16 mouse cellular contexts compared by ENCODE assay signal in genomic region chr3:131266366-131267050, GRCm38 (mm10). TPM values are rescaled to one million over a fixed set of nuclear protein-coding genes. Genes with fewer than 3 reads are reported as not detected.
DNase-seq lines count a peak whose midpoint lies in the region; ATAC-seq lines count a peak whose summit lies in the region.
"Had no signal": no experiment of that assay in that cellular context is flagged by ENCODE, and none has a peak within 500 bp of the region (broad histone marks: within the 10 kb centered on the region; RNA-seq: fewer than 3 reads in every experiment).

No protein-coding gene starts in this region.

- H3K9ac ChIP-seq in embryonic facial prominence, embryonic 14.5 days (ENCODE audit: low read depth, low read length) = no peak overlapping the region
- no peak overlapping the region for H3K9ac ChIP-seq in heart, embryonic 12.5 days
- no peak overlapping the region for H3K9ac ChIP-seq in lung, embryonic 15.5 days
- H3K9ac ChIP-seq in midbrain, embryonic 13.5 days (replicated peaks) = no peak overlapping the region
- H3K9ac ChIP-seq: forebrain, postnatal 0 days; liver, embryonic 13.5 days; midbrain, embryonic 12.5 days had no signal

- no peak for ATAC-seq in embryonic facial prominence, embryonic 14.5 days (ENCODE audit: low read depth)
- no peak for ATAC-seq in heart, embryonic 12.5 days (ENCODE audit: insufficient number of reproducible peaks, low FRiP score)
- no peak for ATAC-seq in lung, embryonic 15.5 days (ENCODE audit: borderline replicate concordance, extremely low read depth, low FRiP score, low TSS enrichment)
- ATAC-seq in midbrain, embryonic 13.5 days = no peak
- ATAC-seq: forebrain, postnatal 0 days; intestine, embryonic 16.5 days had no signal

- no peak for DNase-seq in embryonic facial prominence, embryonic 14.5 days (ENCODE audit: low spot score)
- DNase-seq in embryonic facial prominence, embryonic 10.5 days (ENCODE audit: low spot score) = no peak
- no peak for DNase-seq in adrenal gland, postnatal 10 days
- DNase-seq in cerebellum, postnatal 36 days = no peak
- DNase-seq: adrenal gland, adult 2 months; forebrain, postnatal 0 days; liver, embryonic 13.5 days; spleen, adult 18-20 months; thymus, adult 18-20 months had no signal

- peaks cover 37% of the 10 kb centered on the region for H3K36me3 ChIP-seq in embryonic facial prominence, embryonic 14.5 days (ENCODE audit: control insufficient read depth, insufficient read depth, low read length)
- H3K36me3 ChIP-seq in embryonic facial prominence, embryonic 10.5 days (replicated peaks) = peaks cover 42% of the 10 kb centered on the region
- H3K36me3 ChIP-seq in heart, embryonic 12.5 days = peaks cover 48% of the 10 kb centered on the region
- peaks cover 7% of the 10 kb centered on the region for H3K36me3 ChIP-seq in lung, embryonic 15.5 days
- no peaks in the 10 kb centered on the region; the same call in 1 of the 2 replicates for H3K36me3 ChIP-seq in midbrain, embryonic 13.5 days
- H3K36me3 ChIP-seq: midbrain, embryonic 12.5 days had no signal

- H3K4me2 ChIP-seq in embryonic facial prominence, embryonic 14.5 days (ENCODE audit: low read depth, low read length) = no peak overlapping the region
- peak overlapping the region; percentile 23; the same call in 1 of the 2 replicates for H3K4me2 ChIP-seq in heart, embryonic 12.5 days
- H3K4me2 ChIP-seq in lung, embryonic 15.5 days = no peak overlapping the region
- no peak overlapping the region for H3K4me2 ChIP-seq in midbrain, embryonic 13.5 days (replicated peaks)
- H3K4me2 ChIP-seq: liver, embryonic 13.5 days; midbrain, embryonic 12.5 days had no signal

- H3K4me1 ChIP-seq in embryonic facial prominence, embryonic 14.5 days (ENCODE audit: control insufficient read depth, insufficient read depth, low read length) = peaks cover 12% of the 10 kb centered on the region; the same call in 1 of the 2 replicates
- peaks cover 27% of the 10 kb centered on the region for H3K4me1 ChIP-seq in embryonic facial prominence, embryonic 10.5 days
- H3K4me1 ChIP-seq in brown adipose tissue, adult 24 weeks (ENCODE audit: control insufficient read depth, insufficient read depth, insufficient read length, low read length) = peaks cover 12% of the 10 kb centered on the region; the same call in 1 of the 2 replicates
- H3K4me1 ChIP-seq in heart, embryonic 12.5 days (replicated peaks) = peaks cover 52% of the 10 kb centered on the region
- peaks cover 29% of the 10 kb centered on the region for H3K4me1 ChIP-seq in lung, embryonic 15.5 days
- H3K4me1 ChIP-seq in midbrain, embryonic 13.5 days (replicated peaks) = peaks cover 19% of the 10 kb centered on the region

- H3K9me3 ChIP-seq in embryonic facial prominence, embryonic 14.5 days (ENCODE audit: control insufficient read depth, low read length) = no peaks in the 10 kb centered on the region; the same call in 1 of the 2 replicates
- H3K9me3 ChIP-seq in embryonic facial prominence, embryonic 10.5 days = no peaks in the 10 kb centered on the region
- no peaks in the 10 kb centered on the region for H3K9me3 ChIP-seq in heart, embryonic 12.5 days (replicated peaks)
- no peaks in the 10 kb centered on the region for H3K9me3 ChIP-seq in lung, embryonic 15.5 days
- H3K9me3 ChIP-seq in midbrain, embryonic 13.5 days = no peaks in the 10 kb centered on the region
- H3K9me3 ChIP-seq: hindbrain, embryonic 10.5 days; liver, embryonic 13.5 days; midbrain, embryonic 12.5 days had no signal

- H3K27me3 ChIP-seq in embryonic facial prominence, embryonic 14.5 days (replicated peaks; ENCODE audit: control insufficient read depth, insufficient read depth, low read length) = no peaks in the 10 kb centered on the region
- H3K27me3 ChIP-seq in embryonic facial prominence, embryonic 10.5 days (replicated peaks; ENCODE audit: low read depth, poor library complexity, severe bottlenecking) = no peaks in the 10 kb centered on the region
- H3K27me3 ChIP-seq in heart, embryonic 12.5 days (replicated peaks) = no peaks in the 10 kb centered on the region
- H3K27me3 ChIP-seq in lung, embryonic 15.5 days = no peaks in the 10 kb centered on the region
- no peaks in the 10 kb centered on the region for H3K27me3 ChIP-seq in midbrain, embryonic 13.5 days
- H3K27me3 ChIP-seq: liver, embryonic 13.5 days had no signal

- no peak overlapping the region for H3K4me3 ChIP-seq in embryonic facial prominence, embryonic 14.5 days (ENCODE audit: low read depth, low read length)
- no peak overlapping the region for H3K4me3 ChIP-seq in embryonic facial prominence, embryonic 10.5 days
- H3K4me3 ChIP-seq in brown adipose tissue, adult 24 weeks (ENCODE audit: insufficient read depth, low read depth, low read length) = 0 out of 2 replicates have a peak overlapping the region, but pooled peaks have one; percentile 7
- no peak overlapping the region for H3K4me3 ChIP-seq in heart, embryonic 12.5 days
- no peak overlapping the region for H3K4me3 ChIP-seq in lung, embryonic 15.5 days
- no peak overlapping the region for H3K4me3 ChIP-seq in midbrain, embryonic 13.5 days (replicated peaks)
- H3K4me3 ChIP-seq: hindbrain, embryonic 10.5 days; liver, embryonic 13.5 days; midbrain, embryonic 12.5 days had no signal

- 0 out of 2 replicates have a peak overlapping the region, but pooled peaks have one; percentile 3 for H3K27ac ChIP-seq in embryonic facial prominence, embryonic 14.5 days (replicated peaks; ENCODE audit: low read depth, low read length)
- no peak overlapping the region for H3K27ac ChIP-seq in embryonic facial prominence, embryonic 10.5 days (replicated peaks)
- H3K27ac ChIP-seq in brown adipose tissue, adult 24 weeks (replicated peaks; ENCODE audit: low read depth, low read length) = peak overlapping the region; percentile 83
- peak overlapping the region; percentile 72 for H3K27ac ChIP-seq in heart, embryonic 12.5 days (ENCODE audit: poor library complexity, severe bottlenecking)
- H3K27ac ChIP-seq in lung, embryonic 15.5 days = peak overlapping the region; percentile 27; the same call in 1 of the 2 replicates
- no peak overlapping the region for H3K27ac ChIP-seq in midbrain, embryonic 13.5 days
- H3K27ac ChIP-seq: hindbrain, embryonic 10.5 days; liver, embryonic 13.5 days; midbrain, embryonic 12.5 days had no signal

- 77% methylated on average over 3 of the region's 3 CpGs for WGBS in embryonic facial prominence, embryonic 14.5 days
- WGBS in embryonic facial prominence, embryonic 10.5 days = 98% methylated on average over 3 of the region's 3 CpGs
- 66% methylated on average over 3 of the region's 3 CpGs for WGBS in heart, embryonic 12.5 days
- WGBS in lung, embryonic 15.5 days = 58% methylated on average over 3 of the region's 3 CpGs
- WGBS in midbrain, embryonic 13.5 days = 91% methylated on average over 3 of the region's 3 CpGs

RNA-seq across cellular contexts. Expression of gene Hadh, which starts 5.4 kb away (rescaled TPM):
- polyA plus RNA-seq in embryonic facial prominence, embryonic 14.5 days (2014; fragmentation: Nextera tagmentation; extraction: Ambion mirVana) = 110 and 112 TPM in 2 replicates
- polyA plus RNA-seq in embryonic facial prominence, embryonic 10.5 days (2016; fragmentation: Nextera tagmentation; extraction: Ambion mirVana) = 97.1 and 101 TPM in 2 replicates
- polyA plus RNA-seq in brown adipose tissue, adult 24 weeks (2012; ENCODE audit: insufficient read depth, insufficient read length, missing spikeins) = 1,641 and 1,655 TPM in 2 replicates
- 142 and 151 TPM in 2 replicates for polyA plus RNA-seq in heart, embryonic 12.5 days (2016; fragmentation: Nextera tagmentation; extraction: Ambion mirVana)
- 106 and 108 TPM in 2 replicates for polyA plus RNA-seq in lung, embryonic 15.5 days (2015; fragmentation: Nextera tagmentation; extraction: Ambion mirVana)
- 1,000 to 10,000 TPM; 1,015 to 1,070 TPM for total RNA-seq in adrenal gland, postnatal 10 days (2021)
- 30.1 and 31.6 TPM in 2 replicates for polyA plus RNA-seq in midbrain, embryonic 13.5 days (2015; fragmentation: Nextera tagmentation; extraction: Ambion mirVana)

RNA-seq across cellular contexts. Expression of gene Cyp2u1, which starts 36.5 kb away (rescaled TPM):
- polyA plus RNA-seq in embryonic facial prominence, embryonic 14.5 days (2014; fragmentation: Nextera tagmentation; extraction: Ambion mirVana) = 2.0 and 2.4 TPM in 2 replicates
- 0.69 and 1.5 TPM in 2 replicates for polyA plus RNA-seq in embryonic facial prominence, embryonic 10.5 days (2016; fragmentation: Nextera tagmentation; extraction: Ambion mirVana)
- 28.2 and 36.0 TPM in 2 replicates for polyA plus RNA-seq in brown adipose tissue, adult 24 weeks (2012; ENCODE audit: insufficient read depth, insufficient read length, missing spikeins)
- 8.2 and 8.5 TPM in 2 replicates for polyA plus RNA-seq in heart, embryonic 12.5 days (2016; fragmentation: Nextera tagmentation; extraction: Ambion mirVana)
- 2.2 and 2.5 TPM in 2 replicates for polyA plus RNA-seq in lung, embryonic 15.5 days (2015; fragmentation: Nextera tagmentation; extraction: Ambion mirVana)
- total RNA-seq in adrenal gland, postnatal 10 days (2021) = 10 to 100 TPM; 15.7 to 23.9 TPM
- 3.8 and 4.8 TPM in 2 replicates for polyA plus RNA-seq in midbrain, embryonic 13.5 days (2015; fragmentation: Nextera tagmentation; extraction: Ambion mirVana)

Comparison
In these comparisons a context has a peak if more than half of its experiments do, and no peak if none do; other contexts are left out.
1. H3K27ac ChIP-seq: peak in embryonic facial prominence, embryonic 14.5 days (single experiment), brown adipose tissue, adult 24 weeks (single experiment), heart, embryonic 12.5 days (single experiment) and lung, embryonic 15.5 days (single experiment); none in embryonic facial prominence, embryonic 10.5 days (single experiment) and midbrain, embryonic 13.5 days (single experiment).
2. RNA of gene Hadh, which starts 5.4 kb away (polyA plus RNA-seq): 1,641 to 1,655 TPM in brown adipose tissue, adult 24 weeks; 142 to 151 TPM in heart, embryonic 12.5 days, 110 to 112 TPM in embryonic facial prominence, embryonic 14.5 days, 106 to 108 TPM in lung, embryonic 15.5 days, 97.1 to 101 TPM in embryonic facial prominence, embryonic 10.5 days and 30.1 to 31.6 TPM in midbrain, embryonic 13.5 days; every median in the first group is over 10 times any median in the second.